In genomic region chr4:45972448-45972854, GRCm38 (mm10) we compare ENCODE assay signal across 8 mouse cellular contexts. TPM values are rescaled to one million over a fixed set of nuclear protein-coding genes. Genes with fewer than 3 reads are reported as not detected.
DNase-seq lines count a peak whose midpoint lies in the region; ATAC-seq and TF ChIP-seq lines count a peak whose summit lies in the region.

No protein-coding gene starts in this region.

- ATAC-seq in heart, embryonic 13.5 days (ENCODE audit: extremely low read depth, insufficient number of reproducible peaks, low FRiP score, low TSS enrichment), result peak; percentile 68
- peak; percentile 80 for ATAC-seq in embryonic facial prominence, embryonic 15.5 days (ENCODE audit: insufficient number of reproducible peaks, low FRiP score, low TSS enrichment, low read depth)
- ATAC-seq in hindbrain, embryonic 16.5 days, result no peak; the same call in 1 of the 2 replicates
- ATAC-seq in limb, embryonic 14.5 days (ENCODE audit: low FRiP score, low read depth), result peak; percentile 74
- peak; percentile 82 for ATAC-seq in midbrain, embryonic 14.5 days (ENCODE audit: low FRiP score, low TSS enrichment)

- peak overlapping the region; percentile 91 for H3K9ac ChIP-seq in heart, embryonic 13.5 days
- H3K9ac ChIP-seq in embryonic facial prominence, embryonic 15.5 days, result peak overlapping the region; percentile 64
- peak overlapping the region; percentile 86 for H3K9ac ChIP-seq in hindbrain, embryonic 16.5 days (ENCODE audit: low read depth, low read length)
- H3K9ac ChIP-seq in limb, embryonic 14.5 days (ENCODE audit: low read depth, low read length, severe bottlenecking), result peak overlapping the region; percentile 66
- peak overlapping the region; percentile 68 for H3K9ac ChIP-seq in midbrain, embryonic 14.5 days (replicated peaks; ENCODE audit: low read length)

- H3K4me2 ChIP-seq in heart, embryonic 13.5 days, result peak overlapping the region; percentile 78
- H3K4me2 ChIP-seq in embryonic facial prominence, embryonic 15.5 days (replicated peaks), result peak overlapping the region; percentile 94
- H3K4me2 ChIP-seq in hindbrain, embryonic 16.5 days (ENCODE audit: low read length), result peak overlapping the region; percentile 75
- H3K4me2 ChIP-seq in limb, embryonic 14.5 days (replicated peaks; ENCODE audit: low read depth, low read length, severe bottlenecking), result peak overlapping the region; percentile 90
- peak overlapping the region; percentile 88 for H3K4me2 ChIP-seq in midbrain, embryonic 14.5 days (ENCODE audit: low read length)

- under 1% methylated on average over 53 of the region's 53 CpGs for WGBS in heart, embryonic 13.5 days
- under 1% methylated on average over 50 of the region's 53 CpGs for WGBS in embryonic facial prominence, embryonic 15.5 days
- WGBS in hindbrain, embryonic 16.5 days, result under 1% methylated on average over 44 of the region's 53 CpGs
- under 1% methylated on average over 24 of the region's 53 CpGs for WGBS in limb, embryonic 14.5 days
- under 1% methylated on average over 52 of the region's 53 CpGs for WGBS in midbrain, embryonic 14.5 days

- H3K27ac ChIP-seq in heart, embryonic 13.5 days (replicated peaks), result peak overlapping the region; percentile 60
- H3K27ac ChIP-seq in embryonic facial prominence, embryonic 15.5 days (replicated peaks), result peak overlapping the region; percentile 51
- H3K27ac ChIP-seq in hindbrain, embryonic 16.5 days (ENCODE audit: low read depth, low read length), result peak overlapping the region; percentile 70
- H3K27ac ChIP-seq in limb, embryonic 14.5 days (replicated peaks; ENCODE audit: low read depth, low read length), result no peak overlapping the region
- no peak overlapping the region for H3K27ac ChIP-seq in midbrain, embryonic 14.5 days (replicated peaks; ENCODE audit: low read depth, low read length)

- no peak for DNase-seq in heart, adult 8-10 months (ENCODE audit: low spot score)
- peak; percentile 17 for DNase-seq in limb, embryonic 14.5 days (ENCODE audit: low spot score)
- DNase-seq in midbrain, embryonic 14.5 days, result no peak
- DNase-seq in thymus, postnatal 25 days, result peak; percentile 34

- 0 out of 2 replicates have a peak, but pooled peaks cover 2% of the 10 kb centered on the region for H3K27me3 ChIP-seq in heart, embryonic 13.5 days (replicated peaks)
- peaks cover 57% of the 10 kb centered on the region for H3K27me3 ChIP-seq in E14TG2a.4 (ENCODE audit: insufficient read depth, low read length)
- peaks cover 13% of the 10 kb centered on the region for H3K27me3 ChIP-seq in embryonic facial prominence, embryonic 15.5 days
- no peaks in the 10 kb centered on the region for H3K27me3 ChIP-seq in hindbrain, embryonic 16.5 days (replicated peaks; ENCODE audit: control insufficient read depth, insufficient read depth, low read length)
- H3K27me3 ChIP-seq in limb, embryonic 14.5 days (ENCODE audit: control insufficient read depth, insufficient read depth, low read length), result 0 out of 2 replicates have a peak, but pooled peaks cover 4% of the 10 kb centered on the region
- peaks cover 3% of the 10 kb centered on the region for H3K27me3 ChIP-seq in midbrain, embryonic 14.5 days (ENCODE audit: control insufficient read depth, insufficient read depth, low read length)

- no peaks in the 10 kb centered on the region for H3K36me3 ChIP-seq in heart, embryonic 13.5 days
- no peaks in the 10 kb centered on the region for H3K36me3 ChIP-seq in E14TG2a.4 (ENCODE audit: insufficient read depth, low read length)
- H3K36me3 ChIP-seq in embryonic facial prominence, embryonic 15.5 days, result no peaks in the 10 kb centered on the region
- H3K36me3 ChIP-seq in hindbrain, embryonic 16.5 days (ENCODE audit: control insufficient read depth, insufficient read depth, low read length), result no peaks in the 10 kb centered on the region
- H3K36me3 ChIP-seq in limb, embryonic 14.5 days (ENCODE audit: control insufficient read depth, insufficient read depth, low read length), result no peaks in the 10 kb centered on the region
- no peaks in the 10 kb centered on the region for H3K36me3 ChIP-seq in midbrain, embryonic 14.5 days (ENCODE audit: control insufficient read depth, insufficient read depth, low read length)

- H3K4me3 ChIP-seq in heart, embryonic 13.5 days, result peak overlapping the region; percentile 81
- H3K4me3 ChIP-seq in E14TG2a.4 (replicated peaks; ENCODE audit: low read length), result peak overlapping the region; percentile 84
- peak overlapping the region; percentile 85 for H3K4me3 ChIP-seq in embryonic facial prominence, embryonic 15.5 days (replicated peaks)
- peak overlapping the region; percentile 83 for H3K4me3 ChIP-seq in hindbrain, embryonic 16.5 days (ENCODE audit: low read length)
- H3K4me3 ChIP-seq in limb, embryonic 14.5 days (replicated peaks; ENCODE audit: low read length), result peak overlapping the region; percentile 80
- H3K4me3 ChIP-seq in midbrain, embryonic 14.5 days (replicated peaks; ENCODE audit: low read depth, low read length), result peak overlapping the region; percentile 82

- H3K9me3 ChIP-seq in heart, embryonic 13.5 days, result no peaks in the 10 kb centered on the region
- peaks cover 16% of the 10 kb centered on the region for H3K9me3 ChIP-seq in E14TG2a.4 (ENCODE audit: low read length)
- H3K9me3 ChIP-seq in embryonic facial prominence, embryonic 15.5 days (replicated peaks), result no peaks in the 10 kb centered on the region
- H3K9me3 ChIP-seq in hindbrain, embryonic 16.5 days (ENCODE audit: control insufficient read depth, low read length), result no peaks in the 10 kb centered on the region
- H3K9me3 ChIP-seq in limb, embryonic 14.5 days (ENCODE audit: control insufficient read depth, low read length), result no peaks in the 10 kb centered on the region
- no peaks in the 10 kb centered on the region for H3K9me3 ChIP-seq in midbrain, embryonic 14.5 days (ENCODE audit: control insufficient read depth, low read length)

- TF ChIP-seq POLR2A in limb, embryonic 14.5 days (IDR thresholded peaks at IDR 0.05; ENCODE audit: borderline replicate concordance, extremely low read depth, insufficient read depth, insufficient read length), result no peak

- H3K4me1 ChIP-seq in heart, embryonic 13.5 days, result peaks cover 50% of the 10 kb centered on the region
- H3K4me1 ChIP-seq in E14TG2a.4 (replicated peaks; ENCODE audit: low read depth, low read length), result peaks cover 5% of the 10 kb centered on the region
- peaks cover 8% of the 10 kb centered on the region; the same call in 1 of the 2 replicates for H3K4me1 ChIP-seq in embryonic facial prominence, embryonic 15.5 days
- H3K4me1 ChIP-seq in hindbrain, embryonic 16.5 days (ENCODE audit: control insufficient read depth, insufficient read depth, low read depth, low read length), result peaks cover 16% of the 10 kb centered on the region
- no peaks in the 10 kb centered on the region for H3K4me1 ChIP-seq in limb, embryonic 14.5 days (ENCODE audit: control insufficient read depth, insufficient read depth, low read length)
- H3K4me1 ChIP-seq in midbrain, embryonic 14.5 days (ENCODE audit: control insufficient read depth, insufficient read depth, low read length), result peaks cover 25% of the 10 kb centered on the region

- no peak for TF ChIP-seq CTCF in E14TG2a.4 (conservative IDR thresholded peaks at IDR 0.05; ENCODE audit: low read length)

RNA-seq across cellular contexts. Expression of gene Tdrd7, which starts 7.3 kb away (rescaled TPM):
- polyA plus RNA-seq in heart, embryonic 13.5 days (2015; fragmentation: Nextera tagmentation; extraction: Ambion mirVana), result 13.0 and 14.3 TPM in 2 replicates
- 10 to 100 TPM in 3 of 4 experiments, 1 to 10 TPM in 1; 9.2 to 12.1 (median 10.1) TPM for total RNA-seq in heart, adult 8-10 months (2022)
- polyA plus RNA-seq in embryonic facial prominence, embryonic 15.5 days (2015; fragmentation: Nextera tagmentation; extraction: Ambion mirVana), result 13.2 and 15.5 TPM in 2 replicates
- 29.3 and 30.0 TPM in 2 replicates for polyA plus RNA-seq in hindbrain, embryonic 16.5 days (2015; fragmentation: Nextera tagmentation; extraction: Ambion mirVana)
- polyA plus RNA-seq in limb, embryonic 14.5 days (2012; rRNA removed), result 12.7 TPM in 2 replicates
- 12.9 and 13.4 TPM in 2 replicates for polyA plus RNA-seq in limb, embryonic 14.5 days (2014; fragmentation: Nextera tagmentation; extraction: Ambion mirVana)
- polyA plus RNA-seq in midbrain, embryonic 14.5 days (2014; fragmentation: Nextera tagmentation; extraction: Ambion mirVana), result 18.8 and 24.7 TPM in 2 replicates

Comparison
In these comparisons a context has a peak if more than half of its experiments do, and no peak if none do; other contexts are left out.
1. H3K27ac ChIP-seq: peak in heart, embryonic 13.5 days (single experiment), embryonic facial prominence, embryonic 15.5 days (single experiment) and hindbrain, embryonic 16.5 days (single experiment); none in limb, embryonic 14.5 days (single experiment) and midbrain, embryonic 14.5 days (single experiment).
2. DNase-seq: peak in limb, embryonic 14.5 days (single experiment) and thymus, postnatal 25 days (single experiment); none in heart, adult 8-10 months (single experiment) and midbrain, embryonic 14.5 days (single experiment).
3. Peak in every context shown above with its lines, with median percentiles within 50 percentile points of each other: H3K4me2 ChIP-seq, H3K4me3 ChIP-seq and H3K9ac ChIP-seq.